Mouse (Mus musculus) G1E (cell line): ENCODE data around the gene Gm17364. TPM values are rescaled to one million over a fixed set of nuclear protein-coding genes. Genes with fewer than 3 reads are reported as not detected.

ENCODE experiments used
- ATAC-seq: 2 replicates; pipeline ENCODE4 v1.8.0; 2016; ENCODE audit warnings: mild to moderate bottlenecking; ENCODE audit not compliant: insufficient number of reproducible peaks, poor library complexity, low FRiP score, severe bottlenecking; ENCODE audit errors: extremely low read depth
- DNase-seq: peaks from one replicate; pipeline ENCODE4 v3.0.0; 2012; ENCODE audit warnings: low spot score
- H3K27me3 ChIP-seq: 2 replicates; pipeline ENCODE4 v1.6.1; 2012; ENCODE audit warnings: mild to moderate bottlenecking, low read length, inconsistent platforms; ENCODE audit not compliant: insufficient read depth
- H3K36me3 ChIP-seq: replicated peaks from 2 replicates; pipeline ENCODE3; 2012; ENCODE audit warnings: mild to moderate bottlenecking, inconsistent platforms
- H3K4me1 ChIP-seq: 2 replicates; pipeline ENCODE4 v1.6.1; 2012; ENCODE audit warnings: low read depth, low read length, inconsistent platforms, mixed read lengths; ENCODE audit not compliant: insufficient read depth
- H3K4me3 ChIP-seq: 2 replicates; pipeline ENCODE4 v1.5.1; 2012; ENCODE audit warnings: low read depth, mild to moderate bottlenecking, inconsistent platforms, low read length, moderate library complexity, mixed read lengths
- H3K9me3 ChIP-seq: replicated peaks from 2 replicates; pipeline ENCODE4 v1.6.1; 2012; ENCODE audit warnings: inconsistent platforms
- CTCF ChIP-seq: IDR thresholded peaks from 2 replicates; pipeline ENCODE4 v1.5.1; 2012; ENCODE audit warnings: low read depth, low read length, inconsistent platforms, mixed read lengths
- GATA1 ChIP-seq: IDR thresholded peaks from 2 replicates; pipeline ENCODE4 v1.6.1; 2012; ENCODE audit warnings: borderline replicate concordance, low read length, inconsistent platforms, mixed read lengths
- GATA2 ChIP-seq: IDR thresholded peaks from 2 replicates; pipeline ENCODE4 v1.6.1; 2012; ENCODE audit warnings: low read depth, low read length, inconsistent platforms, borderline replicate concordance
- POLR2AphosphoS5 ChIP-seq: IDR thresholded peaks from 2 replicates; pipeline ENCODE4 v1.6.1; 2012; ENCODE audit warnings: low read depth, low read length, inconsistent platforms; ENCODE audit not compliant: insufficient replicate concordance
- TAL1 ChIP-seq: conservative IDR thresholded peaks from 2 replicates; pipeline ENCODE4 v1.6.1; 2012; ENCODE audit warnings: low read depth, low read length, inconsistent platforms, mixed read lengths
- polyA plus RNA-seq: library from polyadenylated mRNA; stranded (reverse); fragments of >175 nt; gene quantifications from 2 replicates; pipeline ENCODE4 v1.2.3, GENCODE M21; 2012
- total RNA-seq, 2 experiments: library from RNA; stranded (forward) in 1 of 2; stranded (reverse) in 1 of 2; fragments of 200-1000 nt in 1 of 2; fragments of >200 nt in 1 of 2; fragmentation: Nextera tagmentation in 1 of 2; gene quantifications; 2 replicates each; pipeline ENCODE4 v1.2.3; 2014 to 2017

The Gm17364 gene
- total RNA-seq (2014; fragmentation: Nextera tagmentation) (not detected in 2 replicates), total RNA-seq (2017) (not detected in 2 replicates), polyA plus RNA-seq (not detected in 2 replicates)

DNA sequence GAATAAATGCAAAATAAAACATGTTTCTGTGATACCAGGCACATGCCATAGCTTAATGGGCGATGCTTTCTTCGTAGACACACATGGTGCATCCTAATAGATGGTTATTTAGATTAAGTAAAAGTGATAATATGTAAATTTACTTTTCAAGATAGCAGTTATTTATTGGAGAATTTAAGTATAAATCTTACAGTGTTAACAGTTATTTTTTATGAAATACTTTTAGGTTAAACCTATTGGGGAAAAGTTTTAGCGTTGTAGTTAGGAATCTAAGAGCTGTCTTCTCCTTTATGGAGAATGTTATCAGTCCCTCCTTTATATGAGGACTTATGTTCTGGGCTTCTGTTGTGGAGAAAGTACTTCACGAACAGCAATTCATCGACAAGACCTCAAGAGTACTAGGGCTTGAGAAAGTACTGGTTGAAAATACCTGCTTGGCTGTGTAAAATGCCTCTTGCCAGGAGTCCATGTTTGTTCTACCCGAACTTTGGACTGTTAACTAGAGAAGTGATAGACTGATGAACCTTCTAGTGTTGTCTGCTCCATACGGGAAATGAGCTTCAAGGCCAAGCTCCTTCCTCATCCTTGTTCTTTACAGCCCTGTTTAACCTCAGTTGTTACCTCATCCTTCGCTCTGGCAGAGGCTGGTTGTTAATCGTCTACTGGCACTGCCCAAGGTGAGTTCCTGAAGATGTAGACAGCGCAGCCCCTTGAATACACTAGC, at the start of gene Gm17364:
Gene Gm17364 (minus strand): TSS at position 51 of the 724 bp plus-strand sequence.
- DNase-seq: no peak
- Histone ChIP-seq H3K4me1 (no peaks in the 10 kb centered on the region), H3K9me3 (0 out of 2 replicates have a peak, but pooled peaks cover 2% of the 10 kb centered on the region), H3K27me3 (no peaks in the 10 kb centered on the region), H3K4me3 (no peak within 1 kb of the TSS), H3K36me3 (peaks cover 31% of the 10 kb centered on the region)
- no peak for ATAC-seq
- TF ChIP-seq TAL1 (no peak), GATA2 (no peak), CTCF (no peak), GATA1 (no peak), POLR2AphosphoS5 (no peak)

DNA sequence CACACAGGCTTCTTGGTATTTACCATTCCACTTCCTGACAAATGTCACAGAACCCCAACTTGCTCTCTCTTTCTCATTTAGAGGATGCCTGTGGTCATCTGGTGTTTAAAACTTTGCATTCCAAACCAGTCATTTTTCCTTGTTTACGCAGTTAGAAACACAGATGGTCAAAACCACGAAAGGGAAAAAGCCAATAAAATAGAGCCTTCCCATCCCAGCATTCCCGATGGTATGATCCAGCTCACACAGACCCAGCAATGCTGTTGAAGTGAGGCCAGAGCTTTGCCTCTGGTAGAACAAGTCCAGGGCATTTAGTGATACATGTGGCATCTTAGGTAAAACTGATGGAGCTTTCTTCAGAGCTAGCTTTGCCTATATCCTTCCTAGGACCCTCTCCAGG, 47.7 kb upstream of the Gm17364 start:
- DNase-seq (no peak), ATAC-seq (no peak)
- H3K36me3 ChIP-seq: no peaks in the 10 kb centered on the region
- H3K27me3 ChIP-seq: peaks cover 2% of the 10 kb centered on the region; the same call in 1 of the 2 replicates
- no peaks in the 10 kb centered on the region for H3K4me1 ChIP-seq
- no peaks in the 10 kb centered on the region for H3K9me3 ChIP-seq
- TF ChIP-seq GATA2: no peak
- no peak for TF ChIP-seq POLR2AphosphoS5
- TF ChIP-seq TAL1: no peak
- no peak for TF ChIP-seq CTCF
- H3K4me3 ChIP-seq: no peak overlapping the region

DNA sequence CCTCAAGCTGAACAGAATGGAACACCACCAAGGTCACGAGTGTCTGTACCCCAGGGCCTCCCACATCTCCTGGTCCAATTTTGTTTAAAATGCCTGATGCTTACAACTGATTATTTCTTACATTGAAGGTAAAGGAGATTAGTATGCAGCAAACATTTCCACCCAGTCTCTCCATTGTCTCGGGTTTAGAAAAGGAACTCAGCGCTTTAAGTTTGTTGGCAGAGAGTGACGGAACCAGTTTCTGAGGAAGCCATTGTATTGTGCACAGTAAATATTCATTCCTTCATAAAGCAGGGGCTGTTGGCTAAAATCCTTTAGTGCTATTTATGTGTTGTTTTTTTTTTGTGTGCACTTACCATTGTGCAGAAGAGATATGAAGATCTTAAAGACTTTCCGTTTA, 47.0 kb upstream of the Gm17364 start:
- Histone ChIP-seq H3K36me3 (no peaks in the 10 kb centered on the region), H3K4me1 (no peaks in the 10 kb centered on the region), H3K4me3 (no peak overlapping the region), H3K9me3 (no peaks in the 10 kb centered on the region), H3K27me3 (peaks cover 4% of the 10 kb centered on the region; the same call in 1 of the 2 replicates)
- no peak for TF ChIP-seq GATA1
- TF ChIP-seq TAL1: no peak
- TF ChIP-seq POLR2AphosphoS5: no peak
- no peak for TF ChIP-seq GATA2
- no peak for TF ChIP-seq CTCF
- DNase-seq (no peak), ATAC-seq (no peak)

DNA sequence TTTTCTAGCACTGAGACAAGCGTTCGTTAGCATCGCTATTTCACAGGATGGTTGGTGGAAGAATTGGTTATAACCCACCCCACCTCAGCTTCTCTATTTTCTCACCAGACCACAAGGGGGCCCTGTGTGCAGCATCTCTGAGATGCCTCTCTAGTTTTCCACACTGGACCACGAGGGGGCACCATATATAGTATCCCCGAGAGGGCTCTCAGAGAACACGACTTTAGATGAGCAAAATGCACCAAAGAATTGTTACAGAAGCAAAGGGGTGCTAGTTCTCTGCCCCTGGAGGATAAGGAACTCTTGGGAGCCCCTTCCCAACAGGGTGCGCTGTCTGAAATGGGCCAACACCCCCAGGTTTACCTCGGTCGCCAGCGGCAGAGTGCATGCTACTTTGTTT, 28.9 kb upstream of the Gm17364 start:
- no peak for ATAC-seq
- Histone ChIP-seq H3K4me3 (no peak overlapping the region), H3K36me3 (no peaks in the 10 kb centered on the region), H3K27me3 (peaks cover 5% of the 10 kb centered on the region), H3K9me3 (no peaks in the 10 kb centered on the region), H3K4me1 (no peaks in the 10 kb centered on the region)
- TF ChIP-seq CTCF: 0 out of 2 replicates have a peak, but pooled peaks have one; percentile 10
- no peak for TF ChIP-seq GATA1
- peak; percentile 8 for DNase-seq

DNA sequence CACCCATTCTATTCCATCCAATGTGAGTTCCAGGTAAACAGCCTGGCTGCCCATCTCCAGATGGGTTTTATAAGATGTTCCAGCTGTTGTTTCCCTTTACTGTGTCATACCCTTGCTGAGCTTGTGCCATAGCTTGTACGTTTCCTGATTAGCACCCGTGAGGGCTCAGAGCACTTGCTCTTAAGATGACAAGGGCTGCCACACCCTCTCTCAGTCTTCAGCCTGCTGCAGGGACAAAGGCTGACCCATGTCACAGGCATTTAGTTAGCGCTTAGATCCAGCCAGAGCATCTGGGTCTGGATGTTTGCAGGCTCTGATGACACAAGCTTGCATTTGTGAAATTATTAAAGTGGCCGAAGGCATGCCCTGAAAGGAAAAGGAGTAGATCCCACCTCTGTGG, 26.3 kb upstream of the Gm17364 start:
- Histone ChIP-seq H3K4me3 (no peak overlapping the region), H3K36me3 (no peaks in the 10 kb centered on the region), H3K9me3 (no peaks in the 10 kb centered on the region), H3K27me3 (peaks cover 5% of the 10 kb centered on the region), H3K4me1 (no peaks in the 10 kb centered on the region)
- no peak for TF ChIP-seq CTCF
- TF ChIP-seq TAL1: no peak
- no peak for ATAC-seq
- no peak for DNase-seq

DNA sequence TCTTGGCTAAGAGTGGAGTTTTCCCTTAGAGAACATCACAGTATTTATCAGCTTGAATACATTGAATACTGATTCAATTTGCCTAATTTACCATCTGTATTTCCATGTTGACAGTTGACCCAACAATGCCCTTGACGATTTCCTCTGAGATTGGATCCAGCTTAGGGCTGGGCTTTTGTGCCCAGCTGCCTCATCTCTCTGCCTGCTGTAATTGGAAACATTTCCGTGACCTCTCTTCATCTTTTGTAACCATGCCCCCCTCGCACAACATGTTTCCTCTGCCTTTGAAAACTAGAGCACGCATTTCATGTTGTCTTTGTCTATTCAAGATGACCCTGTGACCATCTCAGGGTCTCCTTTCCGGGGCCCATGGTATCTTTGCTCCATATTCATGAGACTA, 25.2 kb upstream of the Gm17364 start:
- no peak for TF ChIP-seq GATA2
- TF ChIP-seq GATA1: no peak
- TF ChIP-seq CTCF: no peak
- no peak overlapping the region for H3K4me3 ChIP-seq
- ATAC-seq: no peak

DNA sequence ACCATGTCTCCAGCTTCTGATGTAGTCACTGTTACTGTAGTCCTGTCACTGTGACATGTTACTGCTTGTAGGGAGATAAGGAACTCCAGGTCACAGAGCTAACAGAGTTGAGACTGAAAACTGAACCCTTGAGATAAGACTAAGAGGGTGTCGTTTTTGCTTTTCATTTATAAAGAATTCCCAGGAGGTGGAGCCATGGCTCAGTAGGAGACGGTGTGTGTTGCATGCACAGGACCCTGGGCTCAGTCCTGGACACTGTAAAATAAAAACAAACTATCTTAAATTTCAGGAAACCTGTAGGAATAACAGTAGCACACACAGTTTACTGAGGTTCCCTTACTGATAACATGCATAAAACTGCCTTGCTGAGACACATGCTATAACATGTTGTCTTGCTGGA, 24.8 kb upstream of the Gm17364 start:
- DNase-seq (no peak), ATAC-seq (no peak)
- H3K9me3 ChIP-seq: no peaks in the 10 kb centered on the region
- H3K27me3 ChIP-seq: peaks cover 10% of the 10 kb centered on the region
- no peaks in the 10 kb centered on the region for H3K4me1 ChIP-seq
- no peak for TF ChIP-seq CTCF
- H3K36me3 ChIP-seq: no peaks in the 10 kb centered on the region
- H3K4me3 ChIP-seq: no peak overlapping the region

More for the DNA sequence above, 25.2 kb upstream of the Gm17364 start:
- no peak for DNase-seq
- H3K27me3 ChIP-seq: peaks cover 7% of the 10 kb centered on the region
- H3K36me3 ChIP-seq: no peaks in the 10 kb centered on the region
- no peaks in the 10 kb centered on the region for H3K9me3 ChIP-seq
- no peaks in the 10 kb centered on the region for H3K4me1 ChIP-seq
